Mouse (Mus musculus) neural tube, embryonic 14.5 days (tissue): ENCODE data around the gene Papolb. TPM values are rescaled to one million over a fixed set of nuclear protein-coding genes. Genes with fewer than 3 reads are reported as not detected.
A peak's percentile ranks its signal among the peaks of the same experiment; 100 is the strongest.

ENCODE experiments used
- ATAC-seq: fragments of 200-750 bp; cut with Nextera tagmentation; 2 replicates; pipeline ENCODE4 v1.8.0; 2017; ENCODE audit warnings: low read depth, mild to moderate bottlenecking, moderate TSS enrichment, moderate library complexity
- H3K27ac ChIP-seq: fragments of 300-500 bp; sonication (generic); 2 replicates; pipeline ENCODE4 v1.5.1; 2014; ENCODE audit warnings: low read depth, mild to moderate bottlenecking, control low read depth, low read length, moderate library complexity, mixed read lengths
- H3K27me3 ChIP-seq: fragments of 300-500 bp; sonication (generic); 2 replicates; pipeline ENCODE4 v1.6.1; 2014; ENCODE audit warnings: low read length; ENCODE audit not compliant: control insufficient read depth, insufficient read depth
- H3K36me3 ChIP-seq: fragments of 300-500 bp; sonication (generic); 2 replicates; pipeline ENCODE4 v1.6.1; 2014; ENCODE audit warnings: low read length, mixed read lengths; ENCODE audit not compliant: control insufficient read depth, insufficient read depth
- H3K4me1 ChIP-seq: fragments of 300-500 bp; sonication (generic); 2 replicates; pipeline ENCODE4 v1.6.1; 2014; ENCODE audit warnings: low read length; ENCODE audit not compliant: control insufficient read depth, insufficient read depth
- H3K4me2 ChIP-seq: fragments of 300-500 bp; sonication (generic); 2 replicates; pipeline ENCODE4 v1.6.1; 2014; ENCODE audit warnings: mild to moderate bottlenecking, low read depth, low read length, control low read depth
- H3K4me3 ChIP-seq: fragments of 300-500 bp; sonication (generic); 2 replicates; pipeline ENCODE4 v1.5.1; 2014; ENCODE audit warnings: low read depth, low read length, control low read depth, mixed read lengths
- H3K9ac ChIP-seq: fragments of 300-500 bp; sonication (generic); replicated peaks from 2 replicates; pipeline ENCODE4 v1.6.1; 2014; ENCODE audit warnings: low read depth, mild to moderate bottlenecking, control low read depth, low read length, mixed read lengths
- H3K9me3 ChIP-seq: fragments of 300-500 bp; sonication (generic); 2 replicates; pipeline ENCODE4 v1.6.1; 2016; ENCODE audit warnings: low read length; ENCODE audit not compliant: control insufficient read depth
- WGBS: fragments of 180-500 bp; shearing (Covaris S2); extraction: QIAGEN DNeasy Blood & Tissue Kit; methylation state at CpG from one replicate; pipeline ENCODE4 v1.1.7; 2014; 5-methylcytosine and 5-hydroxymethylcytosine counted together
- polyA plus RNA-seq: library from polyadenylated mRNA; unstranded; fragments of >200 nt; fragmentation: Nextera tagmentation; extraction: Ambion mirVana; gene quantifications from 2 replicates; pipeline ENCODE4 v1.2.1, GENCODE M21; 2014

The Papolb gene
- polyA plus RNA-seq, 1 experiment from 2014 or later, result 0.24 TPM

DNA sequence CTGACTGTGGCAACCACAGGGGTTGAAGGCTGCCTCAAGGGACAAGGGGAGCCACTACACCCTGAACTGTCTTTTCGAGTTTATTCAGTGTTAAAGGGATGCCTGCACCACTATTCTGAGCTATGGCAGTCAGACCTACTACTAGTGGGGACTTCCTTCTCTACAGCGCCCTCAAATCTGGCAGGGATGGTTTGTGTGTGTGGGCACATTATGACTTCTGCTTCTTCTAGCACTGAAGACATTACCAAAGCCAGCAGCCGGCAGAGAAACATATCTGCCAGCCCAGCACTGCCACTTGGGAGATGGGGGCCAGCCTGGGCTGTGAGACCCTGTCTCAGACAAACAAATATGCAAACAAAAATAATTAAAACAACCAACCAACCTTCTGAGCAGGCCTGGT, 25.7 kb downstream of the Papolb start:
- no peaks in the 10 kb centered on the region for H3K27me3 ChIP-seq
- WGBS, result 89% methylated on average over 3 of the region's 3 CpGs
- no peak overlapping the region for H3K4me3 ChIP-seq
- H3K4me2 ChIP-seq, result no peak overlapping the region
- H3K36me3 ChIP-seq, result no peaks in the 10 kb centered on the region
- H3K9ac ChIP-seq, result no peak overlapping the region
- no peaks in the 10 kb centered on the region for H3K9me3 ChIP-seq
- no peak for ATAC-seq
- H3K27ac ChIP-seq, result no peak overlapping the region
- H3K4me1 ChIP-seq, result peaks cover 13% of the 10 kb centered on the region

DNA sequence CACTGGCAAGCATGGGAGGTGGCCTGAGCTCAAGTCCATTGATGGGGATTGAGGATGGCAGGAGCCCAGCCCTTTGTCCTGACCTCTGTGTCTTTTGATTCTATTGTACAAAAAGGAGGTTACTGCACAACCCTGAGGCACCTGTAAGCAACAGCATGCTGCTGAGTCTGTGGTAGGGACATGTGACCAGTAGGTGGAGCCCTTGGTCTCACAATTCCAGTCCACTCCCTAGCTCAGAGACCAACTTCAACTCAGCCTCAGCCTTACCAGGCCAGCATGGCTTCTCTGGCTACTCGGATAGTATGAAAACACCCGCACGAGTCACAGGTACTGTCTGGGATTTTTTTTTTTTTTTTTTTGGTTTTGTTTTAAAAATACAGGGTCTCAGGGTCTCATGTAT, 27.5 kb downstream of the Papolb start:
- Histone ChIP-seq H3K27me3 (no peaks in the 10 kb centered on the region), H3K4me2 (no peak overlapping the region), H3K36me3 (peaks cover 6% of the 10 kb centered on the region; the same call in 1 of the 2 replicates), H3K9ac (no peak overlapping the region), H3K9me3 (no peaks in the 10 kb centered on the region), H3K4me3 (no peak overlapping the region), H3K4me1 (no peaks in the 10 kb centered on the region), H3K27ac (no peak overlapping the region)
- 13% methylated on average over 3 of the region's 3 CpGs for WGBS
- ATAC-seq, result peak; percentile 85

DNA sequence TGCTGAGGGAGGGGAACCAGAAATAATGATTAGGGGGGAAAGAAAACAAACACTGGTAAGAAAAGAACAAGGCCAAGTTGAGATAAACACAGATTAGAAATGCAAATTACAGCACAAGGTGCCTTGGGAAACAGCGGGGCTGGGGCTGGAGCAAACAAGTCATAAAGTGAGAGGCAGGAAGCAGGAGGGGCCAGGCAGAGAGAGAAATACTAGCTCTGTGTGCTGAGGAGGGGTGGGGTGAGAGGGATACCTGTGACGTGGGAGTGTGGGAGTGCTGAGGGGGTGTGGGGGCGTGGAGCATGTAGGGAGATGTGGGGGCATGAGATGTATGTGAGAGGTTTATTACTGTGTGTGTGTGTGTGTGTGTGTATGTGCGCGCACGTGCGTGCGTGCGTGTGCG, 29.0 kb downstream of the Papolb start:
- no peak for ATAC-seq
- H3K36me3 ChIP-seq, result peaks cover 8% of the 10 kb centered on the region; the same call in 1 of the 2 replicates
- no peak overlapping the region for H3K27ac ChIP-seq
- H3K4me1 ChIP-seq, result no peaks in the 10 kb centered on the region
- no peaks in the 10 kb centered on the region for H3K27me3 ChIP-seq
- no peak overlapping the region for H3K4me3 ChIP-seq
- no peaks in the 10 kb centered on the region for H3K9me3 ChIP-seq
- 80% methylated on average over 10 of the region's 10 CpGs for WGBS
- H3K4me2 ChIP-seq, result no peak overlapping the region
- H3K9ac ChIP-seq, result no peak overlapping the region

DNA sequence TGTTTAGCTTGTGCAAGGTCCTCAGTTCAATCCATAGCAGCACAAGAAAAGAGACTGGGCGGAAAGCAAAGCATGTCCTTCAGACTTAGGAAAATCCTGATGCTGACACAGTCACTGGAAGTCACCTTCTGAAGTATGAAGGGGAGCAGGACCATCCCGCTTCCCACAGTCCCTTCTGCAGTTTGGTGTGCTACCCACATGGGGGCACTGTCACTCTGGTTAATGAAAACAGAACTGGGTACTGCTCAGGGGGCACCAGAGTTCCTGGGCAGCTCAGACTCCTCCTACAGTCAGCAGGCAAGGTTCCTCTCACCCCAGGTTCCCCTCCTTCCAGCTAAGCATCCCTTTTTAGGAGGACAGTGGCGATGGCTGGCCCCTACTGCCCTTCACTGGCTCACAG, 30.9 kb downstream of the Papolb start:
- H3K4me3 ChIP-seq, result no peak overlapping the region
- 38% methylated on average over 3 of the region's 3 CpGs for WGBS
- ATAC-seq, result no peak

DNA sequence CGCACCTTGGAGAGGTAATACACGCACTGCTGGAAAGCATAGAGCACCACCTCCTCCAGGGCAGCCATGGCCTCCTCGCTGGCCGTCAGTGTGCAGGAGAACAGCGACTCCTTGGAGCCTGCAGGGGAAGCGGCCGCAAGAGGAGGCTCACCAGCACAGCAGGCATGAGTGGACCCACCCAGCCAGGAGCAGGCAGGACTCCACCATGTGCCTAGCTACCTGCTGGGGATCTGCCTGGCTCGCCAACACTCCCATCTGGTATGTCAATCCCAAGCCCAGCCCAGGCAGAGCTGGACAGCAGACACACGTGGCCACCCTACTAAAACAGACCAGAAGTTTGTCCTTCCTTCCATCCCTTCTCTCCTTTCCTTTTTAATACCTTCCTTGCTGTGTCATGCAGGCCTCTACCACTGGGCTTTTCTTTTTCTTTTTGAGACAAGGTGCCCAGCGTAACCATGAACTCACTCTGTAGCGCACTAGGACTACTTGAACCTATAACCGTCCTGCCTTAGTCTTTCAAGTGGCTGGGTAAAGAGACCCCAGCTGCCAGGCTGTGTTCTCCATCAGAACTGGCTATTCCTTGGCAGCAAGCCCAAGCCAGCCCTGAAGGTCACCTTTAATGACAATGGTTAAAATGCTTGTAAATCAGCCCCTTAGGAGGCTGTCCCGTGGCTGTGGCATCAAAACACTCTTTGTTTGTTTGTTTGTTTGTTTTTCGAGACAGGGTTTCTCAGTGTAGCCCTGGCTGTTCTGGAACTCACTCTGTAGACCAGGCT, 34.4 kb downstream of the Papolb start:
- no peaks in the 10 kb centered on the region for H3K27me3 ChIP-seq
- no peak overlapping the region for H3K4me3 ChIP-seq
- no peaks in the 10 kb centered on the region for H3K9me3 ChIP-seq
- H3K9ac ChIP-seq, result no peak overlapping the region
- H3K4me1 ChIP-seq, result 0 out of 2 replicates have a peak, but pooled peaks cover 3% of the 10 kb centered on the region
- H3K27ac ChIP-seq, result no peak overlapping the region
- no peak overlapping the region for H3K4me2 ChIP-seq
- no peak for ATAC-seq
- WGBS, result 56% methylated on average over 14 of the region's 14 CpGs
- H3K36me3 ChIP-seq, result peaks cover 8% of the 10 kb centered on the region; the same call in 1 of the 2 replicates

More for the DNA sequence above, 30.9 kb downstream of the Papolb start:
- Histone ChIP-seq H3K9ac (no peak overlapping the region), H3K36me3 (peaks cover 8% of the 10 kb centered on the region; the same call in 1 of the 2 replicates), H3K4me2 (no peak overlapping the region), H3K27me3 (no peaks in the 10 kb centered on the region), H3K27ac (no peak overlapping the region), H3K9me3 (no peaks in the 10 kb centered on the region), H3K4me1 (0 out of 2 replicates have a peak, but pooled peaks cover 3% of the 10 kb centered on the region)

DNA sequence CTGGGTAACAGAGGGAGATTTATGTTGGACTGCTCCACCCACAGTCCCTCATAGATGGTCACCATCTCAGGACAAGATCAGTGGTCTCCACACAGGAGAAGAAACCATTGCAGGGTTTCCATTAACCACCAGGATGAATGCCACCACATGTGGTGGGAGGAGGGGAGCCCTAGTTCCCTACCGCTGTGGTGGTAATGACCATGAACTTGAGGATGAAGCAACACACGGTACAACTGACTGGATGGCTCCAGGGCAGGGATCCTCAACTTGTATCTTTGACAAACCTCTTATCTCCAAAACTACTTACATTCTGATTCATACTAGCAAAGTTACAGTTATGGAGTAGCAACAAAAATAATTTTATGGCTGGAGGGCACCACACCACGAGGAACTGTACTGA, 36.6 kb downstream of the Papolb start:
- Histone ChIP-seq H3K9me3 (no peaks in the 10 kb centered on the region), H3K27me3 (no peaks in the 10 kb centered on the region), H3K4me1 (0 out of 2 replicates have a peak, but pooled peaks cover 3% of the 10 kb centered on the region), H3K9ac (no peak overlapping the region), H3K4me3 (no peak overlapping the region), H3K4me2 (no peak overlapping the region), H3K36me3 (peaks cover 8% of the 10 kb centered on the region; the same call in 1 of the 2 replicates), H3K27ac (no peak overlapping the region)
- whole genome bisulfite sequencing, result 85% methylated on average over 3 of the region's 3 CpGs
- ATAC-seq, result no peak

DNA sequence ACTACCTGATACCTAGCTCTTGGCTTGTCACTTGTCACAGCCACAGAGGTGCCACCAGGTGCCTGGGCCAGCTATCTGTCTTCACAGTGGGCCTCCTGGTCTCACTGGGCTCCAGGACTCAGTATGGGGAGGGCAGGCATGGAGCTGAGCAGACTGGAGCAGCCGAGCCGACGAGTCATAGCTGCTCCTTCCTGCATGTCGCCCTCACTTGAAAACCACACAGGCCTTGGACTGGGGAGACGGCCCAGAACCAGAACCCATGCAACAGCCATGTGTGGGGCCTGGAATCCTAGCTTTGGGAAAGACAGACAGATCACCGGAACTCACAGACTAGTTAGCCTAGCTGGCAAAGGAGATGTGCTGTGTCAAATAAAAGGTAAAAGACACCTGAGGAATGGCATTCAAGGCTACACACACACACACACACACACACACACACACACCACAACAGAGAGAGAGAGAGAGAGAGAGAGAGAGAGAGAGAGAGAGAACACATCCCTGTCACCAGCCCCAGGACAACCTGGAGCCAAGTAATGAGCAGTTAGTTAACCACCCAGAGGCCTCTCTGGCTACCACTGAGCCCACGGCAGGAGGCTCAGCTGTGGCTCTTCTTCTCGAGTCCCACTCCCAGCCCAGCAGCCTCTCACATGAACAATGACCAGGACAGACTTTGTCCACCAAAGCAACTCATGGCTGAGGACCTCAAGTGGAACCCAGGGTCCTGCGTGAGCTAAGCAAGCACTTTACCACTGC, 39.7 kb downstream of the Papolb start:
- Histone ChIP-seq H3K4me2 (no peak overlapping the region), H3K4me3 (no peak overlapping the region), H3K9me3 (no peaks in the 10 kb centered on the region), H3K9ac (no peak overlapping the region), H3K27me3 (no peaks in the 10 kb centered on the region), H3K27ac (no peak overlapping the region), H3K36me3 (no peaks in the 10 kb centered on the region), H3K4me1 (no peaks in the 10 kb centered on the region)
- no peak for ATAC-seq
- WGBS, result 78% methylated on average over 9 of the region's 9 CpGs

DNA sequence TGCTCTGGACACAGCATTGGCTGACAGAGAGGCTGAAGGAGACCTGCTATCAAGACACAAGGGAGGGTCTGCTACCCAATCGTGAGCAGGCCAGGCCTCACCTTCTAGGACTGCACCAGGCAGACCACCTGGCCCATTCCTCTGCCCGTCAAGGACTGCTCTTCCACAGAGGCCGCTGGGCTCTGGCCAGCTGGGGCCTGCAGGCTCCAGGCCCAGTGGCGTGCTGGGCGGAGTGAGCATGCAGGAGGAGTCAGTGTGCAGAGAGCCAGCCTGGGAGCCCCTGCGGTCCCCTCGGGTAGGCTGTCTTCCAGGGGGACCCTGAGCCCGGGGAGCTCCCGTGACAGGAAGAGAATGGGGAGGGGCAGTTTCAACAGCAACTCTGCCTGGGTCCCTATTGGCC, 43.2 kb downstream of the Papolb start:
- no peak overlapping the region for H3K4me2 ChIP-seq
- no peaks in the 10 kb centered on the region for H3K36me3 ChIP-seq
- no peaks in the 10 kb centered on the region for H3K9me3 ChIP-seq
- WGBS, result 68% methylated on average over 9 of the region's 9 CpGs
- H3K4me1 ChIP-seq, result no peaks in the 10 kb centered on the region
- H3K27ac ChIP-seq, result no peak overlapping the region
- no peak overlapping the region for H3K4me3 ChIP-seq
- no peak overlapping the region for H3K9ac ChIP-seq
- no peak for ATAC-seq
- H3K27me3 ChIP-seq, result no peaks in the 10 kb centered on the region

DNA sequence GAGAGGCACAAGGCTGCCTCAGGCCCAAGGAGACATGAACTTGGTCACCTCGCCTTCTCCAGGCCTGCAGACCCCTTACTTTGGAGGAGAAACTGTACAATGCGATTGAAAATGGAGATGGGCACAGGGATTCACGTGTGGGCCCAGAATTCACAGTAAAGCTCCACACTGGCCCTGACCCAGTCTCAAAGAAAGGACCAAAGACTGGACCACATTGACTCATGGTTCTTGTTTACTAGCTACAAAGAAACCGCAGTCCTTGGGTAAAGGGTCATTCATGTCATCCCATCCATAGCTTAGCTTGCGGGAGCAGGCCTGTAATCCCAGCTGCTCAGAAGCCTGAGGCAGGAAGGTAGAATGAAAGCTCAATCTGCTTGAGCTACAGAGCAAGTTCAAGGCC, 46.3 kb downstream of the Papolb start:
- ATAC-seq, result no peak
- no peaks in the 10 kb centered on the region for H3K4me1 ChIP-seq
- no peaks in the 10 kb centered on the region for H3K9me3 ChIP-seq
- WGBS, result 94% methylated on average over 5 of the region's 5 CpGs
- no peak overlapping the region for H3K4me2 ChIP-seq
- no peak overlapping the region for H3K9ac ChIP-seq
- no peaks in the 10 kb centered on the region for H3K36me3 ChIP-seq
- no peak overlapping the region for H3K4me3 ChIP-seq
- no peaks in the 10 kb centered on the region for H3K27me3 ChIP-seq
- no peak overlapping the region for H3K27ac ChIP-seq
